26 mouse cellular contexts compared by ENCODE assay signal in genomic region chr5:137297126-137297525, GRCm38 (mm10).
"Had no signal": no experiment of that assay in that cellular context is flagged by ENCODE, and none has a peak within 500 bp of the region (broad histone marks: within the 10 kb centered on the region; RNA-seq: fewer than 3 reads in every experiment).

No protein-coding gene starts in this region.

- H3K9ac ChIP-seq: heart, embryonic 13.5 days; heart, embryonic 15.5 days; hindbrain, embryonic 13.5 days; hindbrain, embryonic 15.5 days; kidney, embryonic 15.5 days; limb, embryonic 13.5 days; limb, embryonic 15.5 days; liver, embryonic 12.5 days; liver, embryonic 14.5 days had no signal

- H3K9me3 ChIP-seq: heart, embryonic 13.5 days; heart, embryonic 15.5 days; hindbrain, embryonic 13.5 days; hindbrain, embryonic 15.5 days; kidney, embryonic 15.5 days; limb, embryonic 13.5 days; limb, embryonic 15.5 days; liver, embryonic 12.5 days had no signal

- ATAC-seq: hindbrain, postnatal 0 days; intestine, embryonic 16.5 days; liver, embryonic 12.5 days had no signal

- H3K4me3 ChIP-seq: heart, embryonic 13.5 days; heart, embryonic 15.5 days; hindbrain, embryonic 13.5 days; hindbrain, embryonic 15.5 days; kidney, embryonic 15.5 days; limb, embryonic 13.5 days; limb, embryonic 15.5 days; liver, embryonic 12.5 days had no signal

- DNase-seq: gastrocnemius, postnatal 14 days; gastrocnemius, postnatal 36 days; heart, adult 18-20 months; heart, postnatal 14 days; heart, postnatal 36 days; kidney, adult 11 months; kidney, adult 2 months; kidney, adult 9 months; kidney, postnatal 14 days; kidney, postnatal 36 days; layer of hippocampus, adult 9-11 months; layer of hippocampus, postnatal 36 days; left cerebral cortex, postnatal 4 days had no signal

- H3K27me3 ChIP-seq: liver, embryonic 12.5 days had no signal

- H3K27ac ChIP-seq: heart, embryonic 13.5 days; heart, embryonic 15.5 days; hindbrain, embryonic 13.5 days; hindbrain, embryonic 15.5 days; hindbrain, postnatal 0 days; kidney, embryonic 15.5 days; kidney, postnatal 0 days; limb, embryonic 13.5 days; limb, embryonic 15.5 days; liver, embryonic 14.5 days had no signal

- H3K4me2 ChIP-seq: heart, embryonic 11.5 days; heart, embryonic 13.5 days; heart, embryonic 15.5 days; hindbrain, embryonic 13.5 days; hindbrain, embryonic 15.5 days; kidney, embryonic 15.5 days; limb, embryonic 13.5 days; limb, embryonic 15.5 days had no signal
